Mouse (Mus musculus) erythroblast, embryonic 14.5 days (primary cell): ENCODE measurements around the gene Nhsl2.
A peak's percentile ranks its signal among the peaks of the same experiment; 100 is the strongest.

Experiments used
- GATA1 ChIP-seq: IDR thresholded peaks from 2 replicates; pipeline ENCODE4 v1.6.1; 2012; ENCODE audit warnings: low read length, inconsistent platforms, mixed read lengths
- TAL1 ChIP-seq: IDR thresholded peaks from 3 replicates; pipeline ENCODE4 v1.6.1; 2012; ENCODE audit warnings: low read length, inconsistent platforms, mixed read lengths

GRCm38 (mm10) chrX:102059437-102059836, 210.3 kb downstream of the Nhsl2 start:
- TF ChIP-seq GATA1 (peak; percentile 67; the same call in 1 of the 2 replicates), TAL1 (no peak)
